Mouse (Mus musculus) liver, embryonic 12.5 days (tissue): ENCODE measurements around the gene BC025920. TPM values are rescaled to one million over a fixed set of nuclear protein-coding genes. Genes with fewer than 3 reads are reported as not detected.
A peak's percentile ranks its signal among the peaks of the same experiment; 100 is the strongest.

Source experiments
- ATAC-seq: fragments of 200-750 bp; cut with Nextera tagmentation; 2 replicates; pipeline ENCODE4 v1.8.0; 2017; ENCODE audit warnings: moderate number of reproducible peaks, mild to moderate bottlenecking, moderate library complexity
- H3K27ac ChIP-seq: fragments of 300-500 bp; sonication (generic); 2 replicates; pipeline ENCODE4 v1.5.1; 2016; ENCODE audit warnings: mild to moderate bottlenecking
- H3K27me3 ChIP-seq: fragments of 300-500 bp; sonication (generic); replicated peaks from 2 replicates; pipeline ENCODE4 v1.6.1; 2016; ENCODE audit warnings: mild to moderate bottlenecking, moderate library complexity
- H3K36me3 ChIP-seq: fragments of 300-500 bp; sonication (generic); 2 replicates; pipeline ENCODE4 v1.6.1; 2016; ENCODE audit warnings: mild to moderate bottlenecking, moderate library complexity
- H3K4me1 ChIP-seq: fragments of 300-500 bp; sonication (generic); 2 replicates; pipeline ENCODE4 v1.6.1; 2016
- H3K4me2 ChIP-seq: fragments of 300-500 bp; sonication (generic); 2 replicates; pipeline ENCODE4 v1.6.1; 2016; ENCODE audit warnings: mild to moderate bottlenecking, moderate library complexity
- H3K4me3 ChIP-seq: fragments of 300-500 bp; sonication (generic); 2 replicates; pipeline ENCODE4 v1.5.1; 2016; ENCODE audit warnings: mild to moderate bottlenecking, moderate library complexity
- H3K9ac ChIP-seq: fragments of 300-500 bp; sonication (generic); 2 replicates; pipeline ENCODE4 v1.6.1; 2016; ENCODE audit warnings: mild to moderate bottlenecking, moderate library complexity
- H3K9me3 ChIP-seq: fragments of 300-500 bp; sonication (generic); replicated peaks from 2 replicates; pipeline ENCODE4 v1.6.1; 2016; ENCODE audit warnings: mild to moderate bottlenecking, moderate library complexity
- WGBS: fragments of 180-500 bp; shearing (Covaris S2); methylation state at CpG from one replicate; pipeline ENCODE4 v1.1.7; 2016; ENCODE audit not compliant: insufficient replicate concordance; 5-methylcytosine and 5-hydroxymethylcytosine counted together
- polyA plus RNA-seq: library from polyadenylated mRNA; unstranded; fragments of >200 nt; fragmentation: Nextera tagmentation; extraction: Ambion mirVana; gene quantifications from 2 replicates; pipeline ENCODE4 v1.2.1, GENCODE M21; 2016

BC025920 gene
- polyA plus RNA-seq, 1 experiment from 2014 or later = 0.46 TPM

DNA sequence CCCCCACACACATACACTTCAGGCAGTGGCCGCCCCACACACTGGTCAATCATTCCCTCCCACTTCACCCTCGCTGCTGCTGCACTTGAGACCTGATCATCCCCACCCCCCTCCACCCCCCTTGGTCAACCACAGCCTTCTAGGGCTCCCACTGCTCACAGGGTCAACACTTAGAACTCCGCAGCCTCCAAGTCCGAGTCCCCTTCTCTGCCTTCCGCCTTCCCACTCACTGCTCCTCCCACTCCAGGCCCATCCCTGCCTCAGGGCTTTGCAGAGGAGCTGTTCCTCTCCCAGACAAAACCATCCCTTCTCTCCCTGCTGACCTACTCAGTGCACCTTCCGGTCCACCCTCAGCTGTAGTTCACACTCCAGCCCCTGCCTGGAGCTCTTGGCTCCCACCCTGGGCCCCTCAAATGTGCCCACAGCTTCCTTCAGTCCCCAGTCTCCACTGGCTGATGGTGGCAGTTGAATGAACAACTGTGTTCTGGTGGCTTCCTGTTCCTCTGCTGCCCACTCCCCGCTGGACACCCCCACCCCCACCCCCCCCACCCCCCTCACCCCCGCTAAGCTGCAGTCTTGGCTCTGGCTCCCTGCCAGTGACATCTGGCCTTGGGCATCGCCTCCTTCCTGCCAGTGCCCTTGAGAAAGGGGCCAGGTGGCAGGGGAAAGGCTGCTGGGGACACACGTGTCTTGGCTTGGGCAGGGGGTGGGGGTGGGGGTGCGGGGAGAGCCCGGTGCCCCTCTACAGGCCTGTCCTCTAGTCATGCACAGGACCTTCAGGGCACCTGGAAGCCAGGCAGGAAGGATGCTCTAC is 8.7 kb upstream of the BC025920 start:
- Histone ChIP-seq H3K27me3 (peaks cover 73% of the 10 kb centered on the region), H3K4me3 (peak overlapping the region; percentile 23), H3K9me3 (no peaks in the 10 kb centered on the region), H3K4me2 (peak overlapping the region; percentile 50), H3K4me1 (peaks cover 77% of the 10 kb centered on the region), H3K27ac (peak overlapping the region; percentile 43; the same call in 1 of the 2 replicates), H3K9ac (no peak overlapping the region), H3K36me3 (no peaks in the 10 kb centered on the region)
- ATAC-seq = no peak
- WGBS = 14% methylated on average over 12 of the region's 12 CpGs

DNA sequence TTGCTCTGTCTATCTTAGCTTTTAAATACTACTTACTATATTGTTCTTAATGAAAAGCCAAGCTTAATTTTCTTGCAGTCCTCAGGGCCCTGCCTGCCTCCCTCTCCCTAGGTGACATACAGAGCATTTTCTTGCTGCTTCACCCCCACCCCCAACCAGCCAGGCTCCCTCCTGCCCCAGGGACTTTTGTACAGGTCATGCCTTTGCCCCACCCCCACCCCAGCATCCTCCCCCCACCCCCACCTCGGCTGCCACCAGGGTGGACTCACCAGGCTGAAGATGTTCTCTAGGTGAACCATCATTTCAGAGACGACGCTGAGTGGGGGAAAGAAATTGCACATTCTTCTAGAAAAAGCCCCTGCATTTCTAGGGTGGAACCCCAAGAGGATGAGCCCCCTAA is 7.7 kb upstream of the BC025920 start:
- no peaks in the 10 kb centered on the region for H3K9me3 ChIP-seq
- peaks cover 64% of the 10 kb centered on the region for H3K27me3 ChIP-seq
- no peaks in the 10 kb centered on the region for H3K36me3 ChIP-seq
- H3K27ac ChIP-seq = no peak overlapping the region
- H3K4me3 ChIP-seq = no peak overlapping the region
- H3K9ac ChIP-seq = no peak overlapping the region
- 31% methylated on average over 3 of the region's 3 CpGs for WGBS
- peaks cover 84% of the 10 kb centered on the region for H3K4me1 ChIP-seq
- H3K4me2 ChIP-seq = no peak overlapping the region
- ATAC-seq = no peak

GRCm38 (mm10) chr10:81598871-81599270 is 7.2 kb upstream of the BC025920 start:
- no peak overlapping the region for H3K4me3 ChIP-seq
- no peaks in the 10 kb centered on the region for H3K9me3 ChIP-seq
- no peaks in the 10 kb centered on the region for H3K36me3 ChIP-seq
- H3K4me1 ChIP-seq = peaks cover 79% of the 10 kb centered on the region
- no peak overlapping the region for H3K9ac ChIP-seq
- H3K27me3 ChIP-seq = peaks cover 58% of the 10 kb centered on the region
- H3K4me2 ChIP-seq = no peak overlapping the region
- WGBS = 47% methylated on average over 6 of the region's 6 CpGs
- no peak overlapping the region for H3K27ac ChIP-seq
- no peak for ATAC-seq

DNA sequence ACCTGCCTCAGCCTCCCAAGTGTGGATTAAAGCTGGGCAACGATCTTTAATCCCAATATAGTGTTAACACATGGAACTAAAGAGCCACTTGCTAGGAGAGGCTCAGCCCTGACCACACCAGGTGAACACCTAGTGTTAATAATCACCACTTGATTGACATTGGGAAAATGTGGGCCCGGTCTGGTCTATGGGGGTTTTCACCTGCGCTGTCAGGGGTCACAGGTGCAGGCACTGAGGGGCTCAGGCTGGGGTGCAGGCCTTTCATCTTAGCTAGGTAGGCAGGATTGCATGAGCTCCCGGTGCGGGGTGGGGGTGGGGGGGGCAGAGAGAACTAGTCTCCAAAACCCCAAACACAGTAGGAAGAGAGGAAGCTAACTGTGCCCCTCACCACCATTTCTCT is 6.4 kb upstream of the BC025920 start:
- no peak overlapping the region for H3K4me3 ChIP-seq
- H3K9me3 ChIP-seq = no peaks in the 10 kb centered on the region
- peaks cover 51% of the 10 kb centered on the region for H3K27me3 ChIP-seq
- H3K9ac ChIP-seq = no peak overlapping the region
- no peak overlapping the region; the same call in 1 of the 2 replicates for H3K27ac ChIP-seq
- 60% methylated on average over 5 of the region's 5 CpGs for WGBS
- H3K4me2 ChIP-seq = no peak overlapping the region
- H3K36me3 ChIP-seq = no peaks in the 10 kb centered on the region
- no peak for ATAC-seq
- peaks cover 85% of the 10 kb centered on the region for H3K4me1 ChIP-seq

- Histone ChIP-seq H3K27me3 (peaks cover 46% of the 10 kb centered on the region), H3K4me2 (peak overlapping the region; percentile 69), H3K36me3 (no peaks in the 10 kb centered on the region), H3K9me3 (no peaks in the 10 kb centered on the region), H3K4me3 (no peak overlapping the region), H3K4me1 (peaks cover 85% of the 10 kb centered on the region), H3K9ac (no peak overlapping the region), H3K27ac (peak overlapping the region; percentile 28; the same call in 1 of the 2 replicates)
- no peak for ATAC-seq
- WGBS = 35% methylated on average over 10 of the region's 10 CpGs
These were observed 6.0 kb upstream of the BC025920 start for GRCm38 (mm10) chr10:81600096-81600495.

DNA sequence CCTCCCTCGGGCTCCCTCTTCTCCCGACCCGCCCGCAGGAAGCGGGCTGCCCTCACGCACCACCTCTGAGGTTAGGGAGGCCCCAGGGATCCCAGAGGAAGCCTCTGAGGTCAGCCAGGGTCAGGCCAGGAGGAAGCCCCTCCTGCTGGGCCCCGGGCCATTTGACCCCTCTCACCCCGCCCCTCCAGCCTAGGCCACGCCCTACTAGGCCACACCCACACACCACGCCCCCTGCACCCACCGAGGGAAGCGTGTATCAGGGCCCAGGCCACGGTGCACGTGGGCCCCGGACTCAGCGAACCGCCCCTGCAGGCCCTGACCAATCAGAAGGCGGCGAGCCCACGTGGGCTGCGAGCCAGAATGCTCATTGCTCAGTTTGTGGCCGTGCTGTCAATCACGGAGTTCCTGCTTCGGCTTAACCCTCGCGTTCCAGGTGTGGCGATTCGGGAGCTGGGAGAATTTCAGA is 5.3 kb upstream of the BC025920 start, which contains the start of gene Tle6:
TSS of gene Tle6 (minus strand) at position 336 of the 466 bp plus-strand sequence.
- H3K27me3 ChIP-seq = peaks cover 39% of the 10 kb centered on the region
- H3K4me3 ChIP-seq = peak within 1 kb of the TSS; percentile 39
- H3K27ac ChIP-seq = peak within 1 kb of the TSS; percentile 28
- no peaks in the 10 kb centered on the region for H3K9me3 ChIP-seq
- no peaks in the 10 kb centered on the region for H3K36me3 ChIP-seq
- ATAC-seq = peak; percentile 83
- peak within 1 kb of the TSS; percentile 69 for H3K4me2 ChIP-seq
- H3K4me1 ChIP-seq = peaks cover 85% of the 10 kb centered on the region
- WGBS = under 1% methylated on average over 28 of the region's 28 CpGs
- H3K9ac ChIP-seq = peak within 1 kb of the TSS; percentile 44

DNA sequence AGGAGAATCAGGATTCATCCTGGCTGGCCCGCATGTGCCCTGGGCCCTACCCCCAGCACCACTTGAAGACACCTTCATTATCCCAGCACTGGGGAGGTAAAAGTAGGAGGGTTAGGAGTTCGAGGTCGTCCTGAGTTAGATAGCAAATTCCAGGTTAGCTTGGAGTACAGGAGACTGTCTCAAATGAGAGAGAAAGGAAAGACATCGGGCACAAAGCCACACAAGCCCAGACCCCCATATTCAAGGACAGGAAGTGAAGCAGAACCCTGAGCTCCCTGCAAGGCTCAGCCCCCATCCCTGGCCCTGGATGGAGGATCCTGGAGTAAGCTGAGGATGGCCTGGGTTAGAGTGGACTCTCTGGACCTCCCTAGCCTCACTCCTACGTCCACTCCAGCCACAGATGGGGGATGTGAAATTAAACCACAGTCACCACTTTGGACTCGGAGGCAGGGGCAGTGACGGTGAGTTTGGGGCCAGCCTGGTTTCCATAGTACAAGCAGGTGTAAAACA is 4.6 kb upstream of the BC025920 start:
- Histone ChIP-seq H3K36me3 (no peaks in the 10 kb centered on the region), H3K4me1 (peaks cover 81% of the 10 kb centered on the region)
- 28% methylated on average over 7 of the region's 7 CpGs for WGBS

GRCm38 (mm10) chr10:81602741-81603151 is 3.3 kb upstream of the BC025920 start:
- Histone ChIP-seq H3K4me2 (no peak overlapping the region), H3K9me3 (no peaks in the 10 kb centered on the region), H3K27me3 (peaks cover 20% of the 10 kb centered on the region), H3K9ac (no peak overlapping the region), H3K4me3 (no peak overlapping the region), H3K36me3 (no peaks in the 10 kb centered on the region), H3K4me1 (peaks cover 75% of the 10 kb centered on the region), H3K27ac (peak overlapping the region; percentile 22; the same call in 1 of the 2 replicates)
- WGBS = 17% methylated on average over 4 of the region's 4 CpGs
- no peak for ATAC-seq

More for the DNA sequence above, 4.6 kb upstream of the BC025920 start:
- peak overlapping the region; percentile 28; the same call in 1 of the 2 replicates for H3K27ac ChIP-seq
- peak overlapping the region; percentile 69 for H3K4me2 ChIP-seq
- peak overlapping the region; percentile 23 for H3K9ac ChIP-seq
- H3K9me3 ChIP-seq = no peaks in the 10 kb centered on the region
- peak overlapping the region; percentile 39 for H3K4me3 ChIP-seq
- no peak for ATAC-seq
- H3K27me3 ChIP-seq = peaks cover 33% of the 10 kb centered on the region

DNA sequence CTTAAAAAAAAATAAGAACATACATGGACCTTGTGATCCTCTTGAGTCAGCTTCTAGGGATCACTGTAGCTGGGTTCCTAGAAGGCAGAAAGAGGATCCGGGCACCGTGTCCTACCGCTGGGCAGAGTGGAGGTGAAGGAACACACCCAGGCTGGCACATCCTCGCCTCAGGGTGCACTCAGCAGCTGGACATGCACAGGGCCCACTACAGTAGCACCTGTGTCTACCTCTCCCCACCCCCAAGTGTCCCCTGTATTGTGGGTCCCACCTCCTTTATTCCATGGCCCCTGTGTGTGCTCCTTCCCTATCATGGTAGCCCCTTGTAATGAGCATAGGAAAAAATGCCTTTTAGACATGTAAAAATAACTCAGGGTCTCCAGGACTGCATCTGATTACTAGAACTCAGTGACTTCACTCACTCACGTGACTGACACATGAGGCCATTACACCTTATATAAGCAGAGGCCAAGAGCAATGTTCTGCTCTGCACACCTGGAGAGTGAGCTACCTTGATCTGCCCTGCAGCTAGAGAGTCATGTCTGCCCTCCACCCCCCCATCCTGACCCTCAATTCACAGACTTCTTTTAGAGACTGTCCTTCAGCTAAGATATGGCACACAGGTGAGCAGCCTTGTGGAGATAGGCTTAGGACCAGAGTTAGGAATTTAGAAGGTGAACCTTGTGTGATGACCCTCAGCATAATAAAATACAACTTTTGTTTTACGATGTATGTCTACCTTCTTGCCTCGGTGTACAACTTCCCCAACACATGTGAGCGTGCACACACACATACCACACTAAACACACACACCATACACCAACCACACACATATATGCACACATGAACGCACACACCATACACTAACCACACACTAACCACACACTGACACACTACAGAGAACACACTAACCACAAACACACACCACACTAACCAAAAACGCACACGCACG is 1.8 kb upstream of the BC025920 start:
- H3K9ac ChIP-seq = peak overlapping the region; percentile 70
- peak overlapping the region; percentile 70; the same call in 1 of the 2 replicates for H3K4me3 ChIP-seq
- peak overlapping the region; percentile 77 for H3K4me2 ChIP-seq
- 56% methylated on average over 12 of the region's 12 CpGs for WGBS
- H3K4me1 ChIP-seq = peaks cover 65% of the 10 kb centered on the region
- H3K27me3 ChIP-seq = peaks cover 8% of the 10 kb centered on the region; the same call in 1 of the 2 replicates
- peak overlapping the region; percentile 95 for H3K27ac ChIP-seq
- ATAC-seq = no peak
- no peaks in the 10 kb centered on the region for H3K9me3 ChIP-seq
- peaks cover 13% of the 10 kb centered on the region; the same call in 1 of the 2 replicates for H3K36me3 ChIP-seq

DNA sequence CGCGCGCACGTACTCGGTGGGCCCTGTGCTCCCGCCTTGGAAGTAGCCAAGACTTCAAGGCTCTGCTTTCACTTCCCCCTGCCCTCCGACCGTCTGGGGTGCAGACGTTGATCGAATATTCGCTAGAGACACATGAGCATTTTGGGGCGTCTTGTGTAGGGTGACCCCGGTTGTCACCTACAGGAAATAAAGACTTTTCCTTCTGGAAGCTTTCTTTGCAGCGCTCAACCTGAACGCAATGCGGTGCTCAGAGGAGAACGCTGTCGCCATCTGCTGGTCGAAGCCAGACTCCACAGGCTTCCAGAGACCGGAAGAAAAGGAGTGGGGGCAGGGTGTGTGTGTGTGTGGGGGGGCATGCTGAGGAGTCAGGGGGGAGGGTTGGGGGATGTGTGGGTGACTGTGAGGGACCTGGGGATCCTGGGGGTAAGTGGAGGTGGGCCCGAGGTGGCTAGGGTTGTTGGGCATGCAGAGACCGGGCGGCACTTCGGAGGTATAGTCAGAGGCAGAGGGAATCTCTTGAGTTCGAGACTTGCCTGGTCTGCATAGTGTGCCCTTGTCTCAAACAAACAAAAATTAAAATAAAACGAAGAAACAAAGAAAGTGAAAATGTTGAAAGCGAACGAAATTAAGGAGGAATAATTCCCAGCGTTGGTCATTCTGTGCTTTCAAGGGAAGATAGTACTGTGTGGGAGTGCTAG is 953 bp upstream of the BC025920 start:
- 12% methylated on average over 29 of the region's 29 CpGs for WGBS
- Histone ChIP-seq H3K27me3 (0 out of 2 replicates have a peak, but pooled peaks cover under 1% of the 10 kb centered on the region), H3K9me3 (no peaks in the 10 kb centered on the region), H3K27ac (peak overlapping the region; percentile 95), H3K4me1 (peaks cover 57% of the 10 kb centered on the region), H3K36me3 (peaks cover 13% of the 10 kb centered on the region; the same call in 1 of the 2 replicates), H3K4me2 (peak overlapping the region; percentile 77), H3K4me3 (peak overlapping the region; percentile 70), H3K9ac (peak overlapping the region; percentile 70)
- peak; percentile 32 for ATAC-seq

- Histone ChIP-seq H3K9ac (peak overlapping the region; percentile 70), H3K27me3 (no peaks in the 10 kb centered on the region), H3K9me3 (no peaks in the 10 kb centered on the region), H3K27ac (peak overlapping the region; percentile 95), H3K4me1 (peaks cover 52% of the 10 kb centered on the region), H3K36me3 (peaks cover 13% of the 10 kb centered on the region; the same call in 1 of the 2 replicates), H3K4me2 (peak overlapping the region; percentile 77), H3K4me3 (peak overlapping the region; percentile 70)
- 3% methylated on average over 14 of the region's 14 CpGs for WGBS
- peak; percentile 6 for ATAC-seq
These were observed 450 bp upstream of the BC025920 start for GRCm38 (mm10) chr10:81605666-81605973.
